Mouse (Mus musculus) cerebellum, adult 9-11 months (tissue): ENCODE results near the gene Duox1.
"Not testable (repeated sequence)": the region's sequence is repeated elsewhere in the genome, so short reads cannot be mapped to it uniquely, and the experiment has no call there.

Experiments
- DNase-seq: peaks from one replicate; pipeline ENCODE4 v3.0.0; 2022

The Duox1 gene

DNA sequence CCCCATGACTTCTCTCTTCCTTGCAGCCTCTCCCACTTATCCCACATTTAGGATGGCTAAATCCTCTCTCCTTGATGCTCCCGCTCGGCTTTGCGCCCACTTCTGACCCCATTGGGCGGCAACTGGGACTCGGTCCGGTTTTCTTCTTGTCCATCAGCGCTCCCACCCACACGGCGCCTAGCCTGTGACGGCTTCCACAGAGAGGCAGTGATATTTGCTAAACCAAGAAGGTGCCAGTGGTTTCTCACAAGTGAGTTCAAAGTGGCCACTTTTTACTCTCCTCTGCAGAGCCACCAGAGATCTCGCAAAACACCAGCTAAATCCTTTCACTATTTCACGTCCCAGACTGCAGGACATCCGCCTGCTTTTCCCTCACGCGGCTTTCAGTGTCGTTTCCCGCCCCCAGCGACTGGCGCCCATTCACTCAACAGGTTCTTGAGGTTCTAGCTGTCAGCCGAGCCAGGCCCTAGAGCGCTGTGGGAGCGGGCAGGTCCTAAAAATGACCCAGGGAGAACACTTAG lies 60.6 kb downstream of the Duox1 start:
- peak; percentile 72 for DNase-seq

DNA sequence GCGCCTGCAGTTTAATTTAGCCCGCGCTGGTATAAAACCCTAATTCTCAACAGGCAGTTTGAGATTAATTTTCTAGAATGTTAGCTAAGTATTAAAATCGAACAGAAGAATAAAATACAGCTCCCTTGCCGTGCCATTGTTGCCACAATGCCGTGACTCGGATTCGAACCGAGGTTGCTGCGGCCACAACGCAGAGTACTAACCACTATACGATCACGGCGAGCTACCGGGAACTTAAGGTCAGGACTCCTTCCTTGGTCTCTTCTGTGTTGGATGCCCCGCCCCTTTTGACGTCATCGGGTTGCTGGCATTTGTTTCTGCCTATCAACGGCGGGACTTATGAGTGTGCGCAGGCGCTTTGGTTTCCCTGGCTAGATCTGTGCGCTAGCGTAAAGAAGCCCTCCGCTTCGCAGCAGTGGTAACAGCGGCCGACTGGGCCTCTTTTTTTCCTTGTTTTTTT lies 61.8 kb downstream of the Duox1 start:
- peak; percentile 97 for DNase-seq

GRCm38 (mm10) chr2:122377751-122378246 lies 62.3 kb downstream of the Duox1 start:
- DNase-seq = no peak

DNA sequence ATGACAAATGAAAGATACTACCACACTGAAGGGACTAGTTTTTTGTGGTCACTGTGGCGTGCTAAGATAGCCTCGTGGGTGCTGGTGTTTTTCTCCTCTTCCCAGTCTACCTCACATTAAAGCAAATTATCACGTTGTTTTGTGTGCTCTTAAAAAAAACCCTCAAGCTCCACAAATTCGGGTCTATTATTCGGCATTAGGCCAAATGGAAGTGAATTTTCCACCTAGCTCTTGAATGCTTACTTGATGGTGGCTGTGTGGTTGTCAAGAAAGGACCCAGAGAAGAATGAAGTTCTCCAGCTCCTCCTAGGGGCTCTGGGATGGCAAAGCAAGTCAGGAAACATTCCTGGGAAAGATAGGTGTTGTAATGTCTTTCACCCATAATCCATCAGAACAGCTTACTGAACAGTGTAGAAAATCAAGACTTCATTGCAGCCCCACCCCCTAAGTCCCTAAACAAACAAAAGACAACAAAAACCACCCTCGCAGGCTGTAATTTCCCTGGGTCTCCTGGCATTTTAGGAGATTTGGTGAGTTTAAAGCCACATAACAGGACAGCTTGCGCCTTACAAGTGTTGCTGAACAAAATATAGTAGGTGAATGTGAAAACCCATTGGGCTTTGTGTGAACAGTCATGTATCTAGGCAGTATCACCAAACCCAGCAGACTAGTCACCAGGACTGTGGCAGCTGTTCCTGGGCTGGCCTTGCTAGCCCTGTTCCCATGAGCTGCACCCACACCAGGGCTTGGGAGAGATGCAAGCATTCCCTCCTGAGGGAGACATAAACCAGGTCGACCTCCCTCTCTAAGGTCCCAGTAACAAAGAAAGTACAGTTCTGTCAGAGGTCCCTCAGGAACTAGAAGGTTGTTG lies 63.2 kb downstream of the Duox1 start:
- DNase-seq = peak; percentile 73

DNA sequence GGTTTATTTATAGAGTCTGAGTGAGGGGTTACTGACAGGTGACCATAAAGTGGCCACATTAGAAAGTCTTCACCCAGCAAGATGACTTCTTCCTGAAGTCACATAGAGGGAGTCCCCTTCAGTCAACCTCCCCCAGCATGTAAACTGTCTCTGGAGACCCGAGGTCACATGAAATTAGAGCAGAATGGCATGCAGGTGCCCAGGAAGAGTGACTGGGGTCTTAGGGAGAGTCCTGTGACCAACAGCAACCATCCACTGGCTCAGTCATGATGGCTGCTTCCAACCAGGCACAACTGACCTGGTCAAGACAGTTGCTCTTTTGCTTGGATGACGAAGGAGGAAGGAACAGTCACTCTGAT lies 63.8 kb downstream of the Duox1 start:
- DNase-seq = peak; percentile 43

- DNase-seq = peak; percentile 78
Measured at GRCm38 (mm10) chr2:122380768-122381311, 65.4 kb downstream of the Duox1 start.

- peak; percentile 33 for DNase-seq
Measured at GRCm38 (mm10) chr2:122381329-122382103, 66.0 kb downstream of the Duox1 start.

DNA sequence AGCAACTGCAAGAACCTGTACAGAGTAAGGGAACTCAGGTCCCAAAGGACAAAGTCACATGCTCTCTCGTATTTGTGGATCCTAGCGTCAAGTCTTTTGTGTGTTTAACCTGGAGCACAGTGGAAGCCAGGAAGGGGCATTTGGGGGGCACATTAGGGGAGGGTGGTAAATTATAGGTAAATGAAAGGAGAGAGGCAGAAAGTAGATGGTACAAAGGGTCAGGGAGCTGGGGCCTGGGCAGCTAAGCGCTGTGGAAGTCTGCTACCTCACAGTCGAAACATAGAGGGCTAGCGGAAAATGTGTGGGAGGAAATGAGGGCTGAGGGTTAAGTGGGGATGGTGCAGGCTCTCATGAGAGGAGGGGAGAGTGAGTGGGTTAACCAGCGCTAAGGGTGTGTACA lies 66.6 kb downstream of the Duox1 start:
- no peak for DNase-seq

GRCm38 (mm10) chr2:122385095-122385494 lies 69.6 kb downstream of the Duox1 start:
- no peak for DNase-seq

GRCm38 (mm10) chr2:122387135-122387534 lies 71.7 kb downstream of the Duox1 start:
- DNase-seq = not testable (repeated sequence)

DNA sequence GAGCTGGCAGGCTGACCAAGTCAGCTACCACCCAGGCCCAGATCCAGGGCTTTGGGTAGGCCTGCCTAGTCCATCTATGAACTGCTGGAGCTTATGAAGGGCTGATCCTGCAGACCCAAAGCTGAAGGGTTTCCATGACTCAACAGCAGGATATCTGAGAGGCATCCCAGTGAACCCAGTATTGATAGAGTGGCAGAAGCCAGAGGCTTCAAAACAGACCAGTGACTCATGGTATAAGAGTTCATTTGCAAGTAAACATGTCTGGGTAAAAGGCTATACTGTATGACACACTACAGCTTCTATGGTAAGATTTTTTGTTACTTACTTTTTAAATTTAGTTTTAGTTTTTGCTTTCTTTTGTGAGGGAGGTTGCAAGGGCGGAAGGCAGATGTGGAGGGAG lies 80.7 kb downstream of the Duox1 start:
- no peak for DNase-seq
